ENCODE assay signal across 11 mouse cellular contexts in genomic region chr2:37811682-37812081, GRCm38 (mm10). TPM values are rescaled to one million over a fixed set of nuclear protein-coding genes. Genes with fewer than 3 reads are reported as not detected.
DNase-seq lines count a peak whose midpoint lies in the region; ATAC-seq and TF ChIP-seq lines count a peak whose summit lies in the region.
"Had no signal": no experiment of that assay in that cellular context is flagged by ENCODE, and none has a peak within 500 bp of the region (broad histone marks: within the 10 kb centered on the region; RNA-seq: fewer than 3 reads in every experiment).

No protein-coding gene starts in this region.

- H3K4me1 ChIP-seq in forebrain, embryonic 11.5 days (replicated peaks; ENCODE audit: control insufficient read depth, insufficient read depth, low read length), result no peaks in the 10 kb centered on the region
- H3K4me1 ChIP-seq in forebrain, embryonic 16.5 days (replicated peaks; ENCODE audit: control insufficient read depth, insufficient read depth, low read length), result peaks cover 8% of the 10 kb centered on the region
- H3K4me1 ChIP-seq in midbrain, embryonic 11.5 days (ENCODE audit: control insufficient read depth, insufficient read depth, low read length), result no peaks in the 10 kb centered on the region
- H3K4me1 ChIP-seq in midbrain, embryonic 16.5 days (ENCODE audit: control insufficient read depth, insufficient read depth, low read length), result no peaks in the 10 kb centered on the region
- no peaks in the 10 kb centered on the region for H3K4me1 ChIP-seq in forebrain, postnatal 0 days (ENCODE audit: insufficient read depth)

- TF ChIP-seq CTCF in forebrain, postnatal 0 days (IDR thresholded peaks at IDR 0.05; ENCODE audit: low read depth), result no peak

- no peaks in the 10 kb centered on the region for H3K9me3 ChIP-seq in forebrain, embryonic 11.5 days (ENCODE audit: control insufficient read depth, low read length)
- no peaks in the 10 kb centered on the region for H3K9me3 ChIP-seq in forebrain, embryonic 16.5 days (ENCODE audit: control insufficient read depth, low read length)
- H3K9me3 ChIP-seq in midbrain, embryonic 11.5 days (ENCODE audit: control insufficient read depth, low read length), result no peaks in the 10 kb centered on the region
- H3K9me3 ChIP-seq in midbrain, embryonic 16.5 days (replicated peaks; ENCODE audit: control insufficient read depth, low read length, poor library complexity, severe bottlenecking), result no peaks in the 10 kb centered on the region
- H3K9me3 ChIP-seq in forebrain, postnatal 0 days (ENCODE audit: low read length), result no peaks in the 10 kb centered on the region
- H3K9me3 ChIP-seq: limb, embryonic 13.5 days had no signal

- H3K4me3 ChIP-seq in forebrain, embryonic 11.5 days (ENCODE audit: low read depth, low read length), result no peak overlapping the region
- H3K4me3 ChIP-seq in forebrain, embryonic 16.5 days (replicated peaks; ENCODE audit: low read length), result no peak overlapping the region
- H3K4me3 ChIP-seq in midbrain, embryonic 11.5 days (ENCODE audit: low read depth, low read length), result no peak overlapping the region
- H3K4me3 ChIP-seq in midbrain, embryonic 16.5 days (ENCODE audit: low read depth, low read length), result no peak overlapping the region
- H3K4me3 ChIP-seq in forebrain, postnatal 0 days (ENCODE audit: low read depth, low read length), result no peak overlapping the region
- H3K4me3 ChIP-seq in myocyte, result no peak overlapping the region
- H3K4me3 ChIP-seq: limb, embryonic 13.5 days had no signal

- no peak for TF ChIP-seq POLR2A in myocyte (IDR thresholded peaks at IDR 0.05; ENCODE audit: insufficient read length, low read depth)

- no peaks in the 10 kb centered on the region for H3K36me3 ChIP-seq in forebrain, embryonic 11.5 days (ENCODE audit: control insufficient read depth, insufficient read depth, low read length)
- H3K36me3 ChIP-seq in forebrain, embryonic 16.5 days (ENCODE audit: control insufficient read depth, insufficient read depth), result no peaks in the 10 kb centered on the region
- no peaks in the 10 kb centered on the region for H3K36me3 ChIP-seq in midbrain, embryonic 11.5 days (ENCODE audit: control insufficient read depth, insufficient read depth, low read length)
- no peaks in the 10 kb centered on the region for H3K36me3 ChIP-seq in midbrain, embryonic 16.5 days (ENCODE audit: control insufficient read depth, insufficient read depth, low read length)
- H3K36me3 ChIP-seq in forebrain, postnatal 0 days (ENCODE audit: insufficient read depth), result peaks cover 15% of the 10 kb centered on the region; the same call in 1 of the 2 replicates
- H3K36me3 ChIP-seq in myocyte (ENCODE audit: control insufficient read depth, insufficient read depth), result no peaks in the 10 kb centered on the region

- no peak overlapping the region for H3ac ChIP-seq in myocyte (ENCODE audit: control insufficient read depth, insufficient read length)

- ATAC-seq in forebrain, embryonic 11.5 days (replicated peaks; ENCODE audit: low FRiP score), result 0 out of 2 replicates have a peak, but pooled peaks have one; percentile 13
- no peak for ATAC-seq in forebrain, embryonic 16.5 days
- peak; percentile 22; the same call in 1 of the 2 replicates for ATAC-seq in midbrain, embryonic 11.5 days (ENCODE audit: low FRiP score)
- ATAC-seq in midbrain, embryonic 16.5 days, result no peak
- no peak for ATAC-seq in forebrain, postnatal 0 days
- ATAC-seq in erythroid progenitor cell, adult 5-6 weeks (replicated peaks; ENCODE audit: low FRiP score, poor library complexity, severe bottlenecking), result no peak
- ATAC-seq: inflammation-experienced regulatory T-cells, adult 6 months had no signal

- no peak overlapping the region for H3K27ac ChIP-seq in forebrain, embryonic 11.5 days (ENCODE audit: low read depth, low read length)
- no peak overlapping the region for H3K27ac ChIP-seq in forebrain, embryonic 16.5 days (ENCODE audit: low read length)
- no peak overlapping the region for H3K27ac ChIP-seq in midbrain, embryonic 11.5 days (ENCODE audit: low read depth, low read length)
- H3K27ac ChIP-seq in midbrain, embryonic 16.5 days (ENCODE audit: low read length), result no peak overlapping the region
- no peak overlapping the region for H3K27ac ChIP-seq in forebrain, postnatal 0 days (ENCODE audit: low read depth, low read length)
- H3K27ac ChIP-seq: limb, embryonic 13.5 days had no signal

- no peaks in the 10 kb centered on the region for H3K79me2 ChIP-seq in myocyte (ENCODE audit: control insufficient read depth, insufficient read depth)

- WGBS in forebrain, embryonic 11.5 days, result 81% methylated on average over 2 of the region's 2 CpGs
- 48% methylated on average over 2 of the region's 2 CpGs for WGBS in forebrain, embryonic 16.5 days
- WGBS in midbrain, embryonic 11.5 days, result 90% methylated on average over 2 of the region's 2 CpGs
- 69% methylated on average over 2 of the region's 2 CpGs for WGBS in midbrain, embryonic 16.5 days
- 68% methylated on average over 2 of the region's 2 CpGs for WGBS in forebrain, postnatal 0 days

- H3K27me3 ChIP-seq in forebrain, embryonic 11.5 days (ENCODE audit: control insufficient read depth, insufficient read depth, low read length), result no peaks in the 10 kb centered on the region
- no peaks in the 10 kb centered on the region for H3K27me3 ChIP-seq in forebrain, embryonic 16.5 days (replicated peaks; ENCODE audit: control insufficient read depth, insufficient read depth, low read length)
- H3K27me3 ChIP-seq in midbrain, embryonic 11.5 days (ENCODE audit: control insufficient read depth, insufficient read depth, low read length), result no peaks in the 10 kb centered on the region
- no peaks in the 10 kb centered on the region for H3K27me3 ChIP-seq in midbrain, embryonic 16.5 days (ENCODE audit: control insufficient read depth, insufficient read depth, low read depth, low read length)
- no peaks in the 10 kb centered on the region for H3K27me3 ChIP-seq in forebrain, postnatal 0 days (ENCODE audit: insufficient read depth, low read length)
- H3K27me3 ChIP-seq in myocyte (ENCODE audit: control insufficient read depth, insufficient read depth, insufficient read length), result no peaks in the 10 kb centered on the region
- H3K27me3 ChIP-seq: limb, embryonic 13.5 days had no signal

- no peak overlapping the region for H3K4me2 ChIP-seq in forebrain, embryonic 11.5 days (ENCODE audit: low read depth, low read length, severe bottlenecking)
- H3K4me2 ChIP-seq in forebrain, embryonic 16.5 days (ENCODE audit: low read length), result no peak overlapping the region
- H3K4me2 ChIP-seq in midbrain, embryonic 11.5 days, result no peak overlapping the region
- no peak overlapping the region for H3K4me2 ChIP-seq in midbrain, embryonic 16.5 days (ENCODE audit: low read length)
- H3K4me2 ChIP-seq in forebrain, postnatal 0 days (ENCODE audit: low read depth), result no peak overlapping the region
- H3K4me2 ChIP-seq in myocyte (ENCODE audit: low read depth), result no peak overlapping the region
- H3K4me2 ChIP-seq: limb, embryonic 13.5 days had no signal

- no peak overlapping the region for H3K9ac ChIP-seq in forebrain, embryonic 11.5 days (ENCODE audit: low read length)
- H3K9ac ChIP-seq in forebrain, embryonic 16.5 days (replicated peaks; ENCODE audit: low read depth, low read length), result no peak overlapping the region
- H3K9ac ChIP-seq in midbrain, embryonic 11.5 days (ENCODE audit: low read length), result no peak overlapping the region
- no peak overlapping the region for H3K9ac ChIP-seq in midbrain, embryonic 16.5 days (ENCODE audit: low read depth, low read length)
- no peak overlapping the region for H3K9ac ChIP-seq in forebrain, postnatal 0 days
- H3K9ac ChIP-seq: limb, embryonic 13.5 days had no signal

- DNase-seq in forebrain, embryonic 11.5 days (ENCODE audit: low spot score), result no peak
- DNase-seq in midbrain, embryonic 11.5 days (ENCODE audit: low spot score, missing footprints), result no peak
- DNase-seq in forebrain, postnatal 0 days, result peak; percentile 21
- no peak for DNase-seq in spleen, adult 12 weeks (ENCODE audit: low spot score)
- DNase-seq: lung, postnatal 4 days had no signal

TF ChIP-seq in myocyte, 11 proteins besides CTCF, POLR2A, EP300 and RAD21:
- TF ChIP-seq MYOD1 (IDR thresholded peaks at IDR 0.05; ENCODE audit: control insufficient read depth in 1 of 3, insufficient read length in 2 of 3, low read depth in 2 of 3) (peak in 1 of 3 experiments; percentile 34), MAX (IDR thresholded peaks at IDR 0.05; ENCODE audit: low read depth) (no peak), MYOG (IDR thresholded peaks at IDR 0.05; ENCODE audit: control insufficient read depth in 1 of 3, insufficient read depth in 1 of 3, insufficient read length in 2 of 3, low read depth in 2 of 3) (peak in 2 of 3 experiments; percentile 73 to 74)

RNA-seq across cellular contexts. Expression of gene Crb2, which starts 35.6 kb away (rescaled TPM):
- 29.6 and 32.7 TPM in 2 replicates for polyA plus RNA-seq in forebrain, embryonic 11.5 days (2014; fragmentation: Nextera tagmentation; extraction: Ambion mirVana)
- polyA plus RNA-seq in forebrain, embryonic 16.5 days (2015; fragmentation: Nextera tagmentation; extraction: Ambion mirVana), result 5.0 and 5.7 TPM in 2 replicates
- 10.9 and 14.6 TPM in 2 replicates for polyA plus RNA-seq in midbrain, embryonic 11.5 days (2014; fragmentation: Nextera tagmentation; extraction: Ambion mirVana)
- polyA plus RNA-seq in midbrain, embryonic 16.5 days (2015; fragmentation: Nextera tagmentation; extraction: Ambion mirVana), result 4.2 and 5.3 TPM in 2 replicates
- total RNA-seq in forebrain, postnatal 0 days (2014; rRNA removed), result 3.8 and 6.0 TPM in 2 replicates
- 1.5 and 2.7 TPM in 2 replicates for polyA plus RNA-seq in forebrain, postnatal 0 days (2015; fragmentation: Nextera tagmentation; extraction: Ambion mirVana)
- not detected for polyA plus RNA-seq in myocyte (2012; fragmentation: generic; extraction: Trizol)
- not detected in 2 replicates for total RNA-seq in erythroid progenitor cell, adult 5-6 weeks (2015; ENCODE audit: low replicate concordance)
- not detected in 2 replicates for total RNA-seq in erythroid progenitor cell, adult 5-6 weeks (2017; ENCODE audit: low replicate concordance)
- polyA plus RNA-seq: inflammation-experienced regulatory T-cells, adult 6 months had no signal

Comparison
In these comparisons a context has a peak if more than half of its experiments do, and no peak if none do; other contexts are left out.
1. ATAC-seq: peak in forebrain, embryonic 11.5 days (single experiment) and midbrain, embryonic 11.5 days (single experiment); none in forebrain, embryonic 16.5 days (single experiment), midbrain, embryonic 16.5 days (single experiment), forebrain, postnatal 0 days (single experiment) and erythroid progenitor cell, adult 5-6 weeks (single experiment).